8 mouse cellular contexts compared by ENCODE assay signal in the genomic region with DNA sequence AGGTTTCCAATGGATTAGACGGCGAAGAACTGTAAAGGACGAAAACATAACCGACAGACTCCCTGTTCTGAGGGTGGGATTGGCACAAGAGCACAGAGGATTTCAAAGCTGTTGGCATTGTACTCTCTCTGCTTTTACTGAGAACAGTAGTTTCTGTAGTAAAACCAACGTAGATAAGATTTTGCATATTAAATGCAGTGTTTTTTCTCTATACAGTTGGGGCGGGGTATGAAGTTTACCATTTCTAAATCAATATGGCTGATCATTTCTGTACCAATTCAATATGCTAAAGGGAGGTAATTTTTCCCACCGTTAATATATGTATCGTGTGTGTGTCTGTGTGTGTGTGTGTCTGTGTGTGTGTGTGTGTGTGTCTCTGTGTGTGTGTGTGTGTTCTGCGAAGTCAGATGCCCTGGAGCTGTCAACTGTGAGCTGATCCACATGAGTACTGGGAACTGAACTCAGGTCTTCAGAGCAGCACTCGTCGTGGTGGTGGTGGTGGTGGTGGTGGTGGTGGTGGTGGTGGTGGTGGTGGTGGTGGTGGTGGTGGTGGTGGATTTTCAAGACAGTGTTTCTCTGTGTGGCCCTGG. TPM values are rescaled to one million over a fixed set of nuclear protein-coding genes. Genes with fewer than 3 reads are reported as not detected.
DNase-seq lines count a peak whose midpoint lies in the region; ATAC-seq and TF ChIP-seq lines count a peak whose summit lies in the region.

No protein-coding gene starts in this region.

- H3K9me3 ChIP-seq in embryonic facial prominence, embryonic 14.5 days (ENCODE audit: control insufficient read depth, low read length): no peaks in the 10 kb centered on the region
- H3K9me3 ChIP-seq in limb, embryonic 11.5 days (ENCODE audit: control insufficient read depth, low read length): no peaks in the 10 kb centered on the region
- no peaks in the 10 kb centered on the region for H3K9me3 ChIP-seq in neural tube, embryonic 14.5 days (ENCODE audit: control insufficient read depth, low read length)

- peak overlapping the region; percentile 69 for H3K4me2 ChIP-seq in embryonic facial prominence, embryonic 14.5 days (ENCODE audit: low read depth, low read length)
- peak overlapping the region; percentile 46; the same call in 1 of the 2 replicates for H3K4me2 ChIP-seq in limb, embryonic 11.5 days (ENCODE audit: low read depth, severe bottlenecking)
- peak overlapping the region; percentile 63 for H3K4me2 ChIP-seq in neural tube, embryonic 14.5 days (ENCODE audit: low read depth, low read length)

- no peak for TF ChIP-seq POLR2A in liver, adult 2 months (IDR thresholded peaks at IDR 0.05; ENCODE audit: extremely low read depth, insufficient read depth, low read length)

- no peaks in the 10 kb centered on the region for H3K36me3 ChIP-seq in liver, adult 2 months (ENCODE audit: control insufficient read depth, insufficient read depth, low read length)
- H3K36me3 ChIP-seq in embryonic facial prominence, embryonic 14.5 days (ENCODE audit: control insufficient read depth, insufficient read depth, low read length): no peaks in the 10 kb centered on the region
- H3K36me3 ChIP-seq in limb, embryonic 11.5 days (ENCODE audit: control insufficient read depth, insufficient read depth, low read length): no peaks in the 10 kb centered on the region
- H3K36me3 ChIP-seq in neural tube, embryonic 14.5 days (ENCODE audit: control insufficient read depth, insufficient read depth, low read length): no peaks in the 10 kb centered on the region

- no peak for DNase-seq in liver, adult 2 months (ENCODE audit: extremely low read depth, low read depth, low spot score)
- DNase-seq in liver: no peak
- no peak for DNase-seq in embryonic facial prominence, embryonic 14.5 days (ENCODE audit: low spot score)
- no peak for DNase-seq in limb, embryonic 11.5 days (ENCODE audit: low spot score)
- DNase-seq in left cerebral cortex, postnatal 10 days (ENCODE audit: extremely low spot score in 1 of 2, low spot score in 2 of 2): no peak
- DNase-seq in adrenal gland, postnatal 10 days: no peak
- no peak for DNase-seq in kidney, adult 9 months

- no peaks in the 10 kb centered on the region for H3K27me3 ChIP-seq in liver, adult 2 months (ENCODE audit: control insufficient read depth, insufficient read depth, low read length)
- no peaks in the 10 kb centered on the region for H3K27me3 ChIP-seq in embryonic facial prominence, embryonic 14.5 days (replicated peaks; ENCODE audit: control insufficient read depth, insufficient read depth, low read length)
- H3K27me3 ChIP-seq in limb, embryonic 11.5 days (ENCODE audit: control insufficient read depth, insufficient read depth, low read length): no peaks in the 10 kb centered on the region
- no peaks in the 10 kb centered on the region for H3K27me3 ChIP-seq in neural tube, embryonic 14.5 days (ENCODE audit: control insufficient read depth, insufficient read depth, low read length)

- peaks cover 9% of the 10 kb centered on the region for H3K4me1 ChIP-seq in liver, adult 2 months (ENCODE audit: control insufficient read depth, insufficient read depth, low read length)
- H3K4me1 ChIP-seq in embryonic facial prominence, embryonic 14.5 days (ENCODE audit: control insufficient read depth, insufficient read depth, low read length): no peaks in the 10 kb centered on the region
- no peaks in the 10 kb centered on the region for H3K4me1 ChIP-seq in limb, embryonic 11.5 days (ENCODE audit: control insufficient read depth, insufficient read depth, low read length)
- H3K4me1 ChIP-seq in neural tube, embryonic 14.5 days (ENCODE audit: control insufficient read depth, insufficient read depth, low read length): no peaks in the 10 kb centered on the region

- TF ChIP-seq CTCF in liver, adult 2 months (IDR thresholded peaks at IDR 0.05; ENCODE audit: low read depth, low read length): no peak

- 25% methylated on average over 11 of the region's 11 CpGs for WGBS in liver, adult 2 months
- 27% methylated on average over 11 of the region's 11 CpGs for WGBS in embryonic facial prominence, embryonic 14.5 days
- WGBS in limb, embryonic 11.5 days: 36% methylated on average over 11 of the region's 11 CpGs
- 24% methylated on average over 11 of the region's 11 CpGs for WGBS in neural tube, embryonic 14.5 days

- H3K27ac ChIP-seq in liver, adult 2 months (replicated peaks; ENCODE audit: insufficient read depth, low read depth, low read length): peak overlapping the region; percentile 64
- H3K27ac ChIP-seq in embryonic facial prominence, embryonic 14.5 days (replicated peaks; ENCODE audit: low read depth, low read length): peak overlapping the region; percentile 82
- 0 out of 2 replicates have a peak overlapping the region, but pooled peaks have one; percentile 6 for H3K27ac ChIP-seq in limb, embryonic 11.5 days (replicated peaks; ENCODE audit: low read depth, low read length)
- peak overlapping the region; percentile 84 for H3K27ac ChIP-seq in neural tube, embryonic 14.5 days (ENCODE audit: low read depth, low read length)

- peak overlapping the region; percentile 68 for H3K4me3 ChIP-seq in liver, adult 2 months (ENCODE audit: insufficient read depth, low read depth, low read length)
- peak overlapping the region; percentile 43 for H3K4me3 ChIP-seq in embryonic facial prominence, embryonic 14.5 days (ENCODE audit: low read depth, low read length)
- H3K4me3 ChIP-seq in limb, embryonic 11.5 days (ENCODE audit: low read depth, low read length): peak overlapping the region; percentile 19; the same call in 1 of the 2 replicates
- peak overlapping the region; percentile 34 for H3K4me3 ChIP-seq in neural tube, embryonic 14.5 days (ENCODE audit: low read depth, low read length)

- no peaks in the 10 kb centered on the region for H3K79me2 ChIP-seq in liver, adult 2 months (ENCODE audit: control insufficient read depth, insufficient read depth, low read length)

- H3K9ac ChIP-seq in liver, adult 2 months (ENCODE audit: low read depth, low read length): peak overlapping the region; percentile 95
- peak overlapping the region; percentile 62 for H3K9ac ChIP-seq in embryonic facial prominence, embryonic 14.5 days (ENCODE audit: low read depth, low read length)
- peak overlapping the region; percentile 36; the same call in 1 of the 2 replicates for H3K9ac ChIP-seq in limb, embryonic 11.5 days (ENCODE audit: low read length)
- peak overlapping the region; percentile 59 for H3K9ac ChIP-seq in neural tube, embryonic 14.5 days (replicated peaks; ENCODE audit: low read depth, low read length)

- no peak for ATAC-seq in embryonic facial prominence, embryonic 14.5 days (ENCODE audit: low read depth)
- ATAC-seq in limb, embryonic 11.5 days (ENCODE audit: insufficient number of reproducible peaks, low FRiP score, low TSS enrichment, low read depth): no peak
- peak; percentile 26 for ATAC-seq in neural tube, embryonic 14.5 days (ENCODE audit: low read depth)

- intact Hi-C loops in left cerebral cortex, postnatal 10 days (cut with DNase I): no loop called here

RNA-seq across cellular contexts. Expression of gene Parp16, which starts 7.1 kb away (rescaled TPM):
- total RNA-seq in liver, adult 2 months (2014; rRNA removed): 11.3 and 12.6 TPM in 2 replicates
- polyA plus RNA-seq in liver, adult 2 months (2012; rRNA removed): 11.4 and 13.6 TPM in 2 replicates
- polyA plus RNA-seq in embryonic facial prominence, embryonic 14.5 days (2014; fragmentation: Nextera tagmentation; extraction: Ambion mirVana): 6.9 and 7.2 TPM in 2 replicates
- 7.2 and 8.2 TPM in 2 replicates for polyA plus RNA-seq in limb, embryonic 11.5 days (2014; fragmentation: Nextera tagmentation; extraction: Ambion mirVana)
- polyA plus RNA-seq in neural tube, embryonic 14.5 days (2014; fragmentation: Nextera tagmentation; extraction: Ambion mirVana): 5.3 and 6.7 TPM in 2 replicates
- 1 to 10 TPM; 4.1 to 4.6 TPM for total RNA-seq in left cerebral cortex, postnatal 10 days (2021)
- total RNA-seq in adrenal gland, postnatal 10 days (2021): 10 to 100 TPM; 12.9 to 19.6 TPM

Comparison
In these comparisons a context has a peak if more than half of its experiments do, and no peak if none do; other contexts are left out.
1. H3K27ac ChIP-seq: peak in every context shown above with its lines; median percentile 84 in neural tube, embryonic 14.5 days; 82 in embryonic facial prominence, embryonic 14.5 days; 64 in liver, adult 2 months; 6 in limb, embryonic 11.5 days.
2. H3K9ac ChIP-seq: peak in every context shown above with its lines; median percentile 95 in liver, adult 2 months; 62 in embryonic facial prominence, embryonic 14.5 days; 59 in neural tube, embryonic 14.5 days; 36 in limb, embryonic 11.5 days.